Mouse (Mus musculus): ENCODE data around the gene Baz1a. TPM values are rescaled to one million over a fixed set of nuclear protein-coding genes. Genes with fewer than 3 reads are reported as not detected.

Baz1a gene
- total and polyA plus RNA-seq, 2 experiments: 1.6 to 6.8 TPM

GRCm38 (mm10) chr12:55016339-55017118 lies 2.4 kb upstream of the Baz1a start:
- no peak for DNase-seq (ENCODE audit: extremely low read depth, low read depth, low spot score)
- Histone ChIP-seq H3K4me3 (ENCODE audit: insufficient read depth, low read depth, low read length) (no peak overlapping the region), H3K27me3 (ENCODE audit: control insufficient read depth, insufficient read depth, low read length) (no peaks in the 10 kb centered on the region), H3K36me3 (ENCODE audit: control insufficient read depth, insufficient read depth, low read length) (no peaks in the 10 kb centered on the region), H3K4me1 (ENCODE audit: control insufficient read depth, insufficient read depth, low read length) (no peaks in the 10 kb centered on the region), H3K9ac (ENCODE audit: low read depth, low read length) (no peak overlapping the region), H3K79me2 (ENCODE audit: control insufficient read depth, insufficient read depth, low read length) (no peaks in the 10 kb centered on the region), H3K27ac (replicated peaks; ENCODE audit: insufficient read depth, low read depth, low read length) (no peak overlapping the region)
- TF ChIP-seq CTCF (IDR thresholded peaks at IDR 0.05; ENCODE audit: low read depth, low read length) (no peak), POLR2A (IDR thresholded peaks at IDR 0.05; ENCODE audit: extremely low read depth, insufficient read depth, low read length) (no peak)
- 76% methylated on average over 8 of the region's 8 CpGs for WGBS

GRCm38 (mm10) chr12:55015428-55015827 lies 1.3 kb upstream of the Baz1a start:
- no peak overlapping the region for H3K27ac ChIP-seq (replicated peaks; ENCODE audit: insufficient read depth, low read depth, low read length)
- H3K4me3 ChIP-seq (ENCODE audit: insufficient read depth, low read depth, low read length): no peak overlapping the region
- no peak overlapping the region for H3K9ac ChIP-seq (ENCODE audit: low read depth, low read length)
- no peak for DNase-seq (ENCODE audit: extremely low read depth, low read depth, low spot score)
- H3K79me2 ChIP-seq (ENCODE audit: control insufficient read depth, insufficient read depth, low read length): no peaks in the 10 kb centered on the region
- no peaks in the 10 kb centered on the region for H3K27me3 ChIP-seq (ENCODE audit: control insufficient read depth, insufficient read depth, low read length)
- TF ChIP-seq CTCF (IDR thresholded peaks at IDR 0.05; ENCODE audit: low read depth, low read length) (no peak), POLR2A (IDR thresholded peaks at IDR 0.05; ENCODE audit: extremely low read depth, insufficient read depth, low read length) (no peak)
- no peaks in the 10 kb centered on the region for H3K36me3 ChIP-seq (ENCODE audit: control insufficient read depth, insufficient read depth, low read length)
- no peaks in the 10 kb centered on the region for H3K4me1 ChIP-seq (ENCODE audit: control insufficient read depth, insufficient read depth, low read length)
- WGBS: 94% methylated on average over 5 of the region's 5 CpGs

- Histone ChIP-seq H3K4me1 (ENCODE audit: control insufficient read depth, insufficient read depth, low read length) (no peaks in the 10 kb centered on the region), H3K27me3 (ENCODE audit: control insufficient read depth, insufficient read depth, low read length) (no peaks in the 10 kb centered on the region), H3K79me2 (ENCODE audit: control insufficient read depth, insufficient read depth, low read length) (no peaks in the 10 kb centered on the region), H3K27ac (replicated peaks; ENCODE audit: insufficient read depth, low read depth, low read length) (no peak overlapping the region), H3K4me3 (ENCODE audit: insufficient read depth, low read depth, low read length) (no peak overlapping the region), H3K9ac (ENCODE audit: low read depth, low read length) (no peak overlapping the region), H3K36me3 (ENCODE audit: control insufficient read depth, insufficient read depth, low read length) (no peaks in the 10 kb centered on the region)
- WGBS: 22% methylated on average over 1 of the region's 1 CpGs
- peak; percentile 61 for DNase-seq (ENCODE audit: extremely low read depth, low read depth, low spot score)
- TF ChIP-seq POLR2A (IDR thresholded peaks at IDR 0.05; ENCODE audit: extremely low read depth, insufficient read depth, low read length) (no peak), CTCF (IDR thresholded peaks at IDR 0.05; ENCODE audit: low read depth, low read length) (no peak)
These were observed 1.1 kb downstream of the Baz1a start for GRCm38 (mm10) chr12:55013031-55013430.

GRCm38 (mm10) chr12:55007361-55008008 lies 6.7 kb downstream of the Baz1a start:
- Histone ChIP-seq H3K36me3 (ENCODE audit: control insufficient read depth, insufficient read depth, low read length) (no peaks in the 10 kb centered on the region), H3K4me3 (ENCODE audit: insufficient read depth, low read depth, low read length) (no peak overlapping the region), H3K79me2 (ENCODE audit: control insufficient read depth, insufficient read depth, low read length) (no peaks in the 10 kb centered on the region), H3K27ac (replicated peaks; ENCODE audit: insufficient read depth, low read depth, low read length) (no peak overlapping the region), H3K4me1 (ENCODE audit: control insufficient read depth, insufficient read depth, low read length) (no peaks in the 10 kb centered on the region), H3K27me3 (ENCODE audit: control insufficient read depth, insufficient read depth, low read length) (no peaks in the 10 kb centered on the region), H3K9ac (ENCODE audit: low read depth, low read length) (no peak overlapping the region)
- DNase-seq (ENCODE audit: extremely low read depth, low read depth, low spot score): no peak
- 91% methylated on average over 14 of the region's 14 CpGs for WGBS
- TF ChIP-seq POLR2A (IDR thresholded peaks at IDR 0.05; ENCODE audit: extremely low read depth, insufficient read depth, low read length) (no peak), CTCF (IDR thresholded peaks at IDR 0.05; ENCODE audit: low read depth, low read length) (no peak)

- Histone ChIP-seq H3K27ac (replicated peaks; ENCODE audit: insufficient read depth, low read depth, low read length) (no peak overlapping the region), H3K79me2 (ENCODE audit: control insufficient read depth, insufficient read depth, low read length) (no peaks in the 10 kb centered on the region), H3K9ac (ENCODE audit: low read depth, low read length) (no peak overlapping the region), H3K27me3 (ENCODE audit: control insufficient read depth, insufficient read depth, low read length) (no peaks in the 10 kb centered on the region), H3K36me3 (ENCODE audit: control insufficient read depth, insufficient read depth, low read length) (no peaks in the 10 kb centered on the region), H3K4me1 (ENCODE audit: control insufficient read depth, insufficient read depth, low read length) (no peaks in the 10 kb centered on the region), H3K4me3 (ENCODE audit: insufficient read depth, low read depth, low read length) (no peak overlapping the region)
- WGBS: 93% methylated on average over 7 of the region's 7 CpGs
- no peak for DNase-seq (ENCODE audit: extremely low read depth, low read depth, low spot score)
- TF ChIP-seq CTCF (IDR thresholded peaks at IDR 0.05; ENCODE audit: low read depth, low read length): no peak
These were observed 8.1 kb downstream of the Baz1a start for GRCm38 (mm10) chr12:55006071-55006470.

- H3K79me2 ChIP-seq (ENCODE audit: control insufficient read depth, insufficient read depth, low read length): no peaks in the 10 kb centered on the region
- WGBS: 91% methylated on average over 3 of the region's 3 CpGs
- DNase-seq (ENCODE audit: extremely low read depth, low read depth, low spot score): no peak
- H3K4me3 ChIP-seq (ENCODE audit: insufficient read depth, low read depth, low read length): no peak overlapping the region
- H3K27me3 ChIP-seq (ENCODE audit: control insufficient read depth, insufficient read depth, low read length): no peaks in the 10 kb centered on the region
- no peak overlapping the region for H3K27ac ChIP-seq (replicated peaks; ENCODE audit: insufficient read depth, low read depth, low read length)
- no peak for TF ChIP-seq POLR2A (IDR thresholded peaks at IDR 0.05; ENCODE audit: extremely low read depth, insufficient read depth, low read length)
- no peak for TF ChIP-seq CTCF (IDR thresholded peaks at IDR 0.05; ENCODE audit: low read depth, low read length)
- no peaks in the 10 kb centered on the region for H3K4me1 ChIP-seq (ENCODE audit: control insufficient read depth, insufficient read depth, low read length)
- H3K36me3 ChIP-seq (ENCODE audit: control insufficient read depth, insufficient read depth, low read length): no peaks in the 10 kb centered on the region
- no peak overlapping the region for H3K9ac ChIP-seq (ENCODE audit: low read depth, low read length)
These were observed 9.8 kb downstream of the Baz1a start for GRCm38 (mm10) chr12:55004396-55004795.

Data from liver, adult 2 months (tissue).